Mouse (Mus musculus): Measurements from ENCODE around the gene Cnnm2. TPM values are rescaled to one million over a fixed set of nuclear protein-coding genes. Genes with fewer than 3 reads are reported as not detected.
A peak's percentile ranks its signal among the peaks of the same experiment; 100 is the strongest.

Cnnm2 gene
- total and polyA plus RNA-seq, 3 experiments: 4.0 to 10.7 TPM; not detected in 1

- no peak for DNase-seq (ENCODE audit: low read depth, low spot score)
- TF ChIP-seq MYC (IDR thresholded peaks at IDR 0.05; ENCODE audit: low read depth, low read length) (no peak), SMC3 (IDR thresholded peaks at IDR 0.05; ENCODE audit: low read depth, low read length) (no peak), CHD1 (IDR thresholded peaks at IDR 0.05; ENCODE audit: low read depth, low read length) (no peak), ZKSCAN1 (IDR thresholded peaks at IDR 0.05; ENCODE audit: low read depth, low read length) (no peak), MEF2A (IDR thresholded peaks at IDR 0.05; ENCODE audit: extremely low read depth, insufficient replicate concordance, low read depth, low read length, poor library complexity, severe bottlenecking) (no peak), GABPA (IDR thresholded peaks at IDR 0.05; ENCODE audit: low read depth, low read length) (no peak), USF2 (IDR thresholded peaks at IDR 0.05; ENCODE audit: borderline replicate concordance in 1 of 2, insufficient read depth in 1 of 2, low read depth in 1 of 2, low read length in 2 of 2) (no peak), TAL1 (IDR thresholded peaks at IDR 0.05; ENCODE audit: low read length) (no peak), KAT2A (conservative IDR thresholded peaks at IDR 0.05; ENCODE audit: low read depth, low read length) (no peak), ZC3H11A (IDR thresholded peaks at IDR 0.05; ENCODE audit: low read depth, low read length) (no peak)
- Histone ChIP-seq H3K79me2 (ENCODE audit: control insufficient read depth, insufficient read depth, low read length, poor library complexity) (no peaks in the 10 kb centered on the region), H3K36me3 (ENCODE audit: control insufficient read depth in 1 of 2, insufficient read depth in 2 of 2, low read length in 2 of 2) (no peaks in the 10 kb centered on the region), H3K9me3 (replicated peaks; ENCODE audit: insufficient read depth, low read length) (no peaks in the 10 kb centered on the region), H3K9ac (ENCODE audit: control insufficient read depth, low read depth, low read length, poor library complexity, severe bottlenecking) (no peak overlapping the region), H3K4me3 (ENCODE audit: control insufficient read depth in 1 of 2, insufficient read depth in 1 of 2, low read depth in 2 of 2, low read length in 2 of 2) (no peak overlapping the region), H3K27me3 (ENCODE audit: control insufficient read depth in 1 of 2, insufficient read depth in 2 of 2, low read length in 2 of 2) (no peaks in the 10 kb centered on the region), H3K27ac (ENCODE audit: control insufficient read depth, low read depth, low read length) (no peak overlapping the region), H3K4me1 (ENCODE audit: control insufficient read depth in 1 of 2, insufficient read depth in 2 of 2, low read length in 2 of 2) (peaks cover 0 to 3% of the 10 kb centered on the region in 2 experiments; a peak in 2 of 4 replicates)
Measured at GRCm38 (mm10) chr19:46809031-46809430, 47.6 kb downstream of the Cnnm2 start.

GRCm38 (mm10) chr19:46819276-46819675 is 57.9 kb downstream of the Cnnm2 start:
- Histone ChIP-seq H3K79me2 (ENCODE audit: control insufficient read depth, insufficient read depth, low read length, poor library complexity) (no peaks in the 10 kb centered on the region), H3K4me1 (ENCODE audit: control insufficient read depth in 1 of 2, insufficient read depth in 2 of 2, low read length in 2 of 2) (peaks cover 0 to 3% of the 10 kb centered on the region in 2 experiments; a peak in 1 of 4 replicates), H3K27me3 (ENCODE audit: control insufficient read depth in 1 of 2, insufficient read depth in 2 of 2, low read length in 2 of 2) (no peaks in the 10 kb centered on the region), H3K9me3 (replicated peaks; ENCODE audit: insufficient read depth, low read length) (no peaks in the 10 kb centered on the region), H3K27ac (ENCODE audit: control insufficient read depth, low read depth, low read length) (no peak overlapping the region), H3K9ac (ENCODE audit: control insufficient read depth, low read depth, low read length, poor library complexity, severe bottlenecking) (no peak overlapping the region), H3K36me3 (ENCODE audit: control insufficient read depth in 1 of 2, insufficient read depth in 2 of 2, low read length in 2 of 2) (no peaks in the 10 kb centered on the region), H3K4me3 (ENCODE audit: control insufficient read depth in 1 of 2, insufficient read depth in 1 of 2, low read depth in 2 of 2, low read length in 2 of 2) (no peak overlapping the region)
- peak; percentile 23 for DNase-seq (ENCODE audit: low read depth, low spot score)
- TF ChIP-seq MAFK (IDR thresholded peaks at IDR 0.05; ENCODE audit: borderline replicate concordance, low read depth, low read length) (no peak), NRF1 (IDR thresholded peaks at IDR 0.05; ENCODE audit: insufficient read depth, low read depth, low read length, poor library complexity, severe bottlenecking) (no peak), MYB (IDR thresholded peaks at IDR 0.05; ENCODE audit: low read depth, low read length) (no peak), ZNF384 (IDR thresholded peaks at IDR 0.05; ENCODE audit: low read depth, low read length) (no peak), TCF12 (IDR thresholded peaks at IDR 0.05; ENCODE audit: low read depth, low read length) (no peak), SMC3 (IDR thresholded peaks at IDR 0.05; ENCODE audit: low read depth, low read length) (no peak), ELF1 (IDR thresholded peaks at IDR 0.05; ENCODE audit: low read depth, low read length) (no peak), MXI1 (IDR thresholded peaks at IDR 0.05; ENCODE audit: low read depth, low read length) (no peak), CTCF (IDR thresholded peaks at IDR 0.05 in 2 of 3, conservative IDR thresholded peaks at IDR 0.05 in 1 of 3; ENCODE audit: control insufficient read depth in 1 of 3, insufficient read depth in 1 of 3, low read depth in 2 of 3, low read length in 3 of 3, poor library complexity in 1 of 3, severe bottlenecking in 1 of 3) (no peak), USF1 (IDR thresholded peaks at IDR 0.05; ENCODE audit: low read depth, low read length) (no peak)
